Mouse (Mus musculus) C2C12 (cell line): ENCODE results near the gene Defb30. TPM values are rescaled to one million over a fixed set of nuclear protein-coding genes. Genes with fewer than 3 reads are reported as not detected.

Source experiments
- H3K27me3 ChIP-seq: one replicate; pipeline ENCODE4 v1.6.1; 2011; ENCODE audit not compliant: control insufficient read depth, insufficient read depth, insufficient read length
- H3K36me3 ChIP-seq: one replicate; pipeline ENCODE4 v1.6.1; 2011; ENCODE audit not compliant: control insufficient read depth, insufficient read depth
- H3K4me3 ChIP-seq: one replicate; pipeline ENCODE4 v1.5.1; 2011; ENCODE audit warnings: mild to moderate bottlenecking, control low read depth; ENCODE audit not compliant: poor library complexity, insufficient read depth, severe bottlenecking
- H3K79me2 ChIP-seq: one replicate; pipeline ENCODE4 v1.6.1; 2011; ENCODE audit not compliant: control insufficient read depth, insufficient read depth
- H3K79me3 ChIP-seq: one replicate; pipeline ENCODE4 v1.6.1; 2011; ENCODE audit warnings: low read depth, control low read depth
- H3ac ChIP-seq: one replicate; pipeline ENCODE3; 2011; ENCODE audit warnings: low read depth; ENCODE audit not compliant: control insufficient read depth, insufficient read length
- CEBPB ChIP-seq: IDR thresholded peaks from one replicate; pipeline ENCODE4 v1.6.1; 2011; ENCODE audit warnings: low read depth, mild to moderate bottlenecking, control low read depth, moderate library complexity
- CTCF ChIP-seq: IDR thresholded peaks from one replicate; pipeline ENCODE4 v1.5.1; 2011; ENCODE audit not compliant: control insufficient read depth, insufficient read depth, insufficient read length
- FOSL1 ChIP-seq: IDR thresholded peaks from one replicate; pipeline ENCODE4 v1.8.0; 2011; ENCODE audit warnings: mild to moderate bottlenecking, low read length; ENCODE audit not compliant: poor library complexity, insufficient read depth, severe bottlenecking
- MAX ChIP-seq: IDR thresholded peaks from one replicate; pipeline ENCODE4 v1.6.1; 2011; ENCODE audit warnings: mild to moderate bottlenecking, control low read depth
- MYOD1 ChIP-seq: IDR thresholded peaks from one replicate; pipeline ENCODE4 v1.6.1; 2011; ENCODE audit warnings: low read depth; ENCODE audit not compliant: control insufficient read depth, insufficient read length
- MYOG ChIP-seq: IDR thresholded peaks from one replicate; pipeline ENCODE4 v1.6.1; 2011; ENCODE audit not compliant: control insufficient read depth, insufficient read length; ENCODE audit errors: extremely low read depth
- USF1 ChIP-seq: IDR thresholded peaks from one replicate; pipeline ENCODE4 v1.6.1; 2011; ENCODE audit warnings: low read depth, mild to moderate bottlenecking, control low read depth, moderate library complexity
- polyA plus RNA-seq: library from polyadenylated mRNA; unstranded; fragments of >200 nt; fragmentation: generic; extraction: Trizol; gene quantifications from one replicate; pipeline ENCODE4 v1.2.1, GENCODE M21; 2012; ENCODE audit warnings: missing spikeins

Defb30 gene
- polyA plus RNA-seq, 1 experiment, result not detected

- Histone ChIP-seq H3ac (no peak within 1 kb of the TSS), H3K79me2 (no peaks in the 10 kb centered on the region), H3K4me3 (no peak within 1 kb of the TSS), H3K27me3 (no peaks in the 10 kb centered on the region), H3K36me3 (no peaks in the 10 kb centered on the region), H3K79me3 (no peaks in the 10 kb centered on the region)
- TF ChIP-seq CEBPB, result no peak
- no peak for TF ChIP-seq MYOG
- no peak for TF ChIP-seq FOSL1
- no peak for TF ChIP-seq USF1
- no peak for TF ChIP-seq CTCF
- TF ChIP-seq MAX, result no peak
- TF ChIP-seq MYOD1, result no peak
Observed at GRCm38 (mm10) chr14:63011471-63011870, 38.3 kb downstream of the Defb30 start, which contains the start of gene Defb43. Defb43 (plus strand) TSS chr14:63011771.

GRCm38 (mm10) chr14:63002588-63002987, 47.2 kb downstream of the Defb30 start:
- TF ChIP-seq MAX, result no peak
- no peak for TF ChIP-seq USF1
- no peak for TF ChIP-seq MYOD1
- TF ChIP-seq CTCF, result no peak
- no peak overlapping the region for H3K4me3 ChIP-seq
- no peaks in the 10 kb centered on the region for H3K27me3 ChIP-seq
- H3K36me3 ChIP-seq, result no peaks in the 10 kb centered on the region
- H3ac ChIP-seq, result no peak overlapping the region
- no peaks in the 10 kb centered on the region for H3K79me2 ChIP-seq
- no peaks in the 10 kb centered on the region for H3K79me3 ChIP-seq

- no peaks in the 10 kb centered on the region for H3K36me3 ChIP-seq
- H3K79me3 ChIP-seq, result no peaks in the 10 kb centered on the region
- no peak overlapping the region for H3K4me3 ChIP-seq
- H3ac ChIP-seq, result no peak overlapping the region
- H3K79me2 ChIP-seq, result no peaks in the 10 kb centered on the region
- no peaks in the 10 kb centered on the region for H3K27me3 ChIP-seq
- TF ChIP-seq CTCF (no peak), MYOG (no peak), USF1 (no peak), MAX (no peak), FOSL1 (no peak), MYOD1 (no peak), CEBPB (no peak)
Observed at GRCm38 (mm10) chr14:62998977-62999376, 50.8 kb downstream of the Defb30 start.

- no peaks in the 10 kb centered on the region for H3K79me2 ChIP-seq
- no peak within 1 kb of the TSS for H3K4me3 ChIP-seq
- TF ChIP-seq MYOG (no peak), MAX (no peak), CEBPB (no peak), USF1 (no peak), FOSL1 (no peak), MYOD1 (no peak), CTCF (no peak)
- H3K79me3 ChIP-seq, result no peaks in the 10 kb centered on the region
- no peaks in the 10 kb centered on the region for H3K36me3 ChIP-seq
- H3ac ChIP-seq, result no peak within 1 kb of the TSS
- H3K27me3 ChIP-seq, result no peaks in the 10 kb centered on the region
Observed at GRCm38 (mm10) chr14:62997777-62998176, 52.0 kb downstream of the Defb30 start, which contains the start of gene Defb47. Defb47 (plus strand) TSS chr14:62998077.

GRCm38 (mm10) chr14:62991849-62992510, 57.8 kb downstream of the Defb30 start:
- Histone ChIP-seq H3K79me3 (no peaks in the 10 kb centered on the region), H3K79me2 (no peaks in the 10 kb centered on the region), H3K27me3 (no peaks in the 10 kb centered on the region), H3K36me3 (no peaks in the 10 kb centered on the region), H3ac (peak overlapping the region; percentile 48), H3K4me3 (no peak overlapping the region)
- TF ChIP-seq CEBPB (no peak), MYOD1 (no peak), FOSL1 (peak; percentile 62), MAX (no peak), USF1 (no peak), MYOG (no peak)

GRCm38 (mm10) chr14:62991271-62991670, 58.5 kb downstream of the Defb30 start:
- Histone ChIP-seq H3K36me3 (no peaks in the 10 kb centered on the region), H3ac (no peak overlapping the region), H3K27me3 (no peaks in the 10 kb centered on the region), H3K79me2 (no peaks in the 10 kb centered on the region), H3K79me3 (no peaks in the 10 kb centered on the region), H3K4me3 (no peak overlapping the region)
- TF ChIP-seq MYOG (no peak), CEBPB (peak; percentile 81), MAX (peak; percentile 71), FOSL1 (peak; percentile 53)
